Mouse (Mus musculus): Measurements from ENCODE around the gene Hectd2. TPM values are rescaled to one million over a fixed set of nuclear protein-coding genes. Genes with fewer than 3 reads are reported as not detected.
A peak's percentile ranks its signal among the peaks of the same experiment; 100 is the strongest.

Hectd2 gene
- polyA plus RNA-seq, 1 experiment from 2014 or later = 11.3 TPM

GRCm38 (mm10) chr19:36534011-36534765, 20.3 kb upstream of the Hectd2 start:
- 34% methylated on average over 17 of the region's 17 CpGs for WGBS
- Histone ChIP-seq H3K9me3 (replicated peaks; ENCODE audit: control insufficient read depth, low read length, poor library complexity, severe bottlenecking) (no peaks in the 10 kb centered on the region), H3K4me1 (ENCODE audit: control insufficient read depth, insufficient read depth, low read length) (peaks cover 14% of the 10 kb centered on the region), H3K36me3 (ENCODE audit: control insufficient read depth, insufficient read depth, low read length) (no peaks in the 10 kb centered on the region), H3K4me2 (ENCODE audit: low read length) (peak overlapping the region; percentile 42), H3K27me3 (ENCODE audit: control insufficient read depth, insufficient read depth, low read depth, low read length) (no peaks in the 10 kb centered on the region), H3K9ac (ENCODE audit: low read depth, low read length) (0 out of 2 replicates have a peak overlapping the region, but pooled peaks have one; percentile 1), H3K27ac (ENCODE audit: low read length) (peak overlapping the region; percentile 72), H3K4me3 (ENCODE audit: low read depth, low read length) (peak overlapping the region; percentile 4; the same call in 1 of the 2 replicates)
- ATAC-seq = peak; percentile 79

GRCm38 (mm10) chr19:36534766-36535140, 19.7 kb upstream of the Hectd2 start:
- 14% methylated on average over 8 of the region's 8 CpGs for WGBS
- no peak overlapping the region for H3K4me3 ChIP-seq (ENCODE audit: low read depth, low read length)
- no peak overlapping the region for H3K9ac ChIP-seq (ENCODE audit: low read depth, low read length)

GRCm38 (mm10) chr19:36535186-36535585, 19.3 kb upstream of the Hectd2 start:
- Histone ChIP-seq H3K4me2 (ENCODE audit: low read length) (peak overlapping the region; percentile 42; the same call in 1 of the 2 replicates), H3K4me1 (ENCODE audit: control insufficient read depth, insufficient read depth, low read length) (peaks cover 14% of the 10 kb centered on the region), H3K36me3 (ENCODE audit: control insufficient read depth, insufficient read depth, low read length) (no peaks in the 10 kb centered on the region), H3K9me3 (replicated peaks; ENCODE audit: control insufficient read depth, low read length, poor library complexity, severe bottlenecking) (no peaks in the 10 kb centered on the region), H3K27me3 (ENCODE audit: control insufficient read depth, insufficient read depth, low read depth, low read length) (no peaks in the 10 kb centered on the region), H3K4me3 (ENCODE audit: low read depth, low read length) (no peak overlapping the region), H3K27ac (ENCODE audit: low read length) (peak overlapping the region; percentile 72), H3K9ac (ENCODE audit: low read depth, low read length) (no peak overlapping the region)
- 7% methylated on average over 2 of the region's 2 CpGs for WGBS
- no peak for ATAC-seq

More at GRCm38 (mm10) chr19:36534766-36535140, 19.7 kb upstream of the Hectd2 start:
- peaks cover 14% of the 10 kb centered on the region for H3K4me1 ChIP-seq (ENCODE audit: control insufficient read depth, insufficient read depth, low read length)
- peak overlapping the region; percentile 42 for H3K4me2 ChIP-seq (ENCODE audit: low read length)
- H3K27ac ChIP-seq (ENCODE audit: low read length) = peak overlapping the region; percentile 72
- no peaks in the 10 kb centered on the region for H3K27me3 ChIP-seq (ENCODE audit: control insufficient read depth, insufficient read depth, low read depth, low read length)
- no peaks in the 10 kb centered on the region for H3K9me3 ChIP-seq (replicated peaks; ENCODE audit: control insufficient read depth, low read length, poor library complexity, severe bottlenecking)
- no peaks in the 10 kb centered on the region for H3K36me3 ChIP-seq (ENCODE audit: control insufficient read depth, insufficient read depth, low read length)
- ATAC-seq = peak; percentile 85

- Histone ChIP-seq H3K27me3 (ENCODE audit: control insufficient read depth, insufficient read depth, low read depth, low read length) (no peaks in the 10 kb centered on the region), H3K4me2 (ENCODE audit: low read length) (peak overlapping the region; percentile 10; the same call in 1 of the 2 replicates), H3K4me1 (ENCODE audit: control insufficient read depth, insufficient read depth, low read length) (peaks cover 14% of the 10 kb centered on the region), H3K9me3 (replicated peaks; ENCODE audit: control insufficient read depth, low read length, poor library complexity, severe bottlenecking) (no peaks in the 10 kb centered on the region), H3K4me3 (ENCODE audit: low read depth, low read length) (no peak overlapping the region), H3K9ac (ENCODE audit: low read depth, low read length) (no peak overlapping the region), H3K27ac (ENCODE audit: low read length) (peak overlapping the region; percentile 72), H3K36me3 (ENCODE audit: control insufficient read depth, insufficient read depth, low read length) (no peaks in the 10 kb centered on the region)
- no peak for ATAC-seq
- 8% methylated on average over 6 of the region's 6 CpGs for WGBS
Observed at GRCm38 (mm10) chr19:36535878-36536277, 18.6 kb upstream of the Hectd2 start.

- no peak for ATAC-seq
- H3K9ac ChIP-seq (ENCODE audit: low read depth, low read length) = no peak overlapping the region
- H3K4me2 ChIP-seq (ENCODE audit: low read length) = no peak overlapping the region
- no peak overlapping the region for H3K4me3 ChIP-seq (ENCODE audit: low read depth, low read length)
- 72% methylated on average over 11 of the region's 11 CpGs for WGBS
- H3K4me1 ChIP-seq (ENCODE audit: control insufficient read depth, insufficient read depth, low read length) = peaks cover 14% of the 10 kb centered on the region
- no peaks in the 10 kb centered on the region for H3K27me3 ChIP-seq (ENCODE audit: control insufficient read depth, insufficient read depth, low read depth, low read length)
- no peaks in the 10 kb centered on the region for H3K36me3 ChIP-seq (ENCODE audit: control insufficient read depth, insufficient read depth, low read length)
- no peak overlapping the region; the same call in 1 of the 2 replicates for H3K27ac ChIP-seq (ENCODE audit: low read length)
- H3K9me3 ChIP-seq (replicated peaks; ENCODE audit: control insufficient read depth, low read length, poor library complexity, severe bottlenecking) = no peaks in the 10 kb centered on the region
Observed at GRCm38 (mm10) chr19:36536929-36537328, 17.5 kb upstream of the Hectd2 start.

- Histone ChIP-seq H3K27ac (ENCODE audit: low read length) (no peak overlapping the region), H3K4me1 (ENCODE audit: control insufficient read depth, insufficient read depth, low read length) (peaks cover 14% of the 10 kb centered on the region), H3K27me3 (ENCODE audit: control insufficient read depth, insufficient read depth, low read depth, low read length) (no peaks in the 10 kb centered on the region), H3K9ac (ENCODE audit: low read depth, low read length) (no peak overlapping the region), H3K9me3 (replicated peaks; ENCODE audit: control insufficient read depth, low read length, poor library complexity, severe bottlenecking) (no peaks in the 10 kb centered on the region), H3K4me3 (ENCODE audit: low read depth, low read length) (no peak overlapping the region), H3K4me2 (ENCODE audit: low read length) (no peak overlapping the region), H3K36me3 (ENCODE audit: control insufficient read depth, insufficient read depth, low read length) (no peaks in the 10 kb centered on the region)
- ATAC-seq = no peak
- WGBS = 7% methylated on average over 4 of the region's 4 CpGs
Observed at GRCm38 (mm10) chr19:36538528-36538927, 15.9 kb upstream of the Hectd2 start.

- Histone ChIP-seq H3K4me3 (ENCODE audit: low read depth, low read length) (no peak overlapping the region), H3K27me3 (ENCODE audit: control insufficient read depth, insufficient read depth, low read depth, low read length) (no peaks in the 10 kb centered on the region), H3K9me3 (replicated peaks; ENCODE audit: control insufficient read depth, low read length, poor library complexity, severe bottlenecking) (no peaks in the 10 kb centered on the region), H3K4me2 (ENCODE audit: low read length) (no peak overlapping the region), H3K4me1 (ENCODE audit: control insufficient read depth, insufficient read depth, low read length) (peaks cover 13% of the 10 kb centered on the region), H3K27ac (ENCODE audit: low read length) (no peak overlapping the region), H3K9ac (ENCODE audit: low read depth, low read length) (no peak overlapping the region), H3K36me3 (ENCODE audit: control insufficient read depth, insufficient read depth, low read length) (no peaks in the 10 kb centered on the region)
- no peak for ATAC-seq
- 95% methylated on average over 2 of the region's 2 CpGs for WGBS
Observed at GRCm38 (mm10) chr19:36539311-36539710, 15.1 kb upstream of the Hectd2 start.

GRCm38 (mm10) chr19:36540012-36540606, 14.3 kb upstream of the Hectd2 start:
- Histone ChIP-seq H3K9ac (ENCODE audit: low read depth, low read length) (no peak overlapping the region), H3K4me2 (ENCODE audit: low read length) (no peak overlapping the region), H3K36me3 (ENCODE audit: control insufficient read depth, insufficient read depth, low read length) (no peaks in the 10 kb centered on the region), H3K27ac (ENCODE audit: low read length) (no peak overlapping the region), H3K4me3 (ENCODE audit: low read depth, low read length) (no peak overlapping the region), H3K27me3 (ENCODE audit: control insufficient read depth, insufficient read depth, low read depth, low read length) (no peaks in the 10 kb centered on the region), H3K9me3 (replicated peaks; ENCODE audit: control insufficient read depth, low read length, poor library complexity, severe bottlenecking) (no peaks in the 10 kb centered on the region), H3K4me1 (ENCODE audit: control insufficient read depth, insufficient read depth, low read length) (peaks cover 7% of the 10 kb centered on the region; the same call in 1 of the 2 replicates)
- ATAC-seq = no peak
- 81% methylated on average over 10 of the region's 10 CpGs for WGBS

GRCm38 (mm10) chr19:36540776-36541175, 13.7 kb upstream of the Hectd2 start:
- no peaks in the 10 kb centered on the region for H3K27me3 ChIP-seq (ENCODE audit: control insufficient read depth, insufficient read depth, low read depth, low read length)
- H3K9me3 ChIP-seq (replicated peaks; ENCODE audit: control insufficient read depth, low read length, poor library complexity, severe bottlenecking) = no peaks in the 10 kb centered on the region
- no peak overlapping the region for H3K27ac ChIP-seq (ENCODE audit: low read length)
- H3K4me1 ChIP-seq (ENCODE audit: control insufficient read depth, insufficient read depth, low read length) = peaks cover 4% of the 10 kb centered on the region; the same call in 1 of the 2 replicates
- no peak overlapping the region for H3K9ac ChIP-seq (ENCODE audit: low read depth, low read length)
- H3K4me3 ChIP-seq (ENCODE audit: low read depth, low read length) = no peak overlapping the region
- H3K36me3 ChIP-seq (ENCODE audit: control insufficient read depth, insufficient read depth, low read length) = no peaks in the 10 kb centered on the region
- 76% methylated on average over 7 of the region's 7 CpGs for WGBS
- no peak for ATAC-seq
- H3K4me2 ChIP-seq (ENCODE audit: low read length) = no peak overlapping the region

Measured in midbrain, embryonic 16.5 days (tissue).